Mouse (Mus musculus): ENCODE measurements at regions not wholly inside any gene's neighbourhood (a gene's known extent, or its start where the extent isn't known, plus 50 kb on each side); places are given as distances from the start of the nearest gene placed in this dataset.
"Not testable (repeated sequence)": the region's sequence is repeated elsewhere in the genome, so short reads cannot be mapped to it uniquely, and the experiment has no call there.

GRCm38 (mm10) chr10:86636953-86637376 lies 68.3 kb downstream of the Hsp90b1 start:
- H3K4me2 ChIP-seq (ENCODE audit: low read depth, low read length), result peak overlapping the region; percentile 43
- H3K4me3 ChIP-seq (ENCODE audit: low read depth, low read length), result peak overlapping the region; percentile 21
- not testable (repeated sequence) for H3K36me3 ChIP-seq (ENCODE audit: control insufficient read depth, insufficient read depth, low read length); H3K9me3 ChIP-seq (ENCODE audit: control insufficient read depth, low read length); H3K27me3 ChIP-seq (ENCODE audit: control insufficient read depth, insufficient read depth, low read length); H3K9ac ChIP-seq (replicated peaks; ENCODE audit: low read depth, low read length); H3K4me1 ChIP-seq (ENCODE audit: control insufficient read depth, insufficient read depth, low read length); H3K27ac ChIP-seq (ENCODE audit: low read depth, low read length)
- peak; percentile 98 for ATAC-seq (ENCODE audit: low read depth)
- 1% methylated on average over 13 of the region's 14 CpGs for WGBS

- WGBS, result 33% methylated on average over 6 of the region's 6 CpGs
- peak; percentile 34; the same call in 1 of the 2 replicates for ATAC-seq (ENCODE audit: low read depth)
- not testable (repeated sequence) for H3K9me3 ChIP-seq (ENCODE audit: control insufficient read depth, low read length); H3K9ac ChIP-seq (replicated peaks; ENCODE audit: low read depth, low read length); H3K27ac ChIP-seq (ENCODE audit: low read depth, low read length); H3K4me1 ChIP-seq (ENCODE audit: control insufficient read depth, insufficient read depth, low read length); H3K36me3 ChIP-seq (ENCODE audit: control insufficient read depth, insufficient read depth, low read length); H3K27me3 ChIP-seq (ENCODE audit: control insufficient read depth, insufficient read depth, low read length)
- Histone ChIP-seq H3K4me2 (ENCODE audit: low read depth, low read length) (peak overlapping the region; percentile 43), H3K4me3 (ENCODE audit: low read depth, low read length) (peak overlapping the region; percentile 21)
Observed at GRCm38 (mm10) chr10:86636515-86636914, 68.8 kb downstream of the Hsp90b1 start.

GRCm38 (mm10) chr10:86626734-86627133 lies 78.6 kb downstream of the Hsp90b1 start:
- not testable (repeated sequence) for H3K4me1 ChIP-seq (ENCODE audit: control insufficient read depth, insufficient read depth, low read length); H3K27me3 ChIP-seq (ENCODE audit: control insufficient read depth, insufficient read depth, low read length); H3K4me2 ChIP-seq (ENCODE audit: low read depth, low read length); H3K9ac ChIP-seq (replicated peaks; ENCODE audit: low read depth, low read length); H3K4me3 ChIP-seq (ENCODE audit: low read depth, low read length); ATAC-seq (ENCODE audit: low read depth); H3K27ac ChIP-seq (ENCODE audit: low read depth, low read length); H3K36me3 ChIP-seq (ENCODE audit: control insufficient read depth, insufficient read depth, low read length); H3K9me3 ChIP-seq (ENCODE audit: control insufficient read depth, low read length)

- H3K9me3 ChIP-seq (ENCODE audit: control insufficient read depth, low read length); ATAC-seq (ENCODE audit: low read depth); H3K4me3 ChIP-seq (ENCODE audit: low read depth, low read length); H3K4me2 ChIP-seq (ENCODE audit: low read depth, low read length); H3K36me3 ChIP-seq (ENCODE audit: control insufficient read depth, insufficient read depth, low read length); H3K27me3 ChIP-seq (ENCODE audit: control insufficient read depth, insufficient read depth, low read length); H3K4me1 ChIP-seq (ENCODE audit: control insufficient read depth, insufficient read depth, low read length); H3K27ac ChIP-seq (ENCODE audit: low read depth, low read length); H3K9ac ChIP-seq (replicated peaks; ENCODE audit: low read depth, low read length): not testable (repeated sequence)
- 79% methylated on average over 6 of the region's 6 CpGs for WGBS
Observed at GRCm38 (mm10) chr10:86617958-86618664, 87.2 kb downstream of the Hsp90b1 start.

GRCm38 (mm10) chr10:86612341-86612740 lies 93.0 kb downstream of the Hsp90b1 start:
- not testable (repeated sequence) for ATAC-seq (ENCODE audit: low read depth); H3K4me3 ChIP-seq (ENCODE audit: low read depth, low read length); H3K36me3 ChIP-seq (ENCODE audit: control insufficient read depth, insufficient read depth, low read length); H3K27me3 ChIP-seq (ENCODE audit: control insufficient read depth, insufficient read depth, low read length); H3K9ac ChIP-seq (replicated peaks; ENCODE audit: low read depth, low read length); H3K4me2 ChIP-seq (ENCODE audit: low read depth, low read length); H3K4me1 ChIP-seq (ENCODE audit: control insufficient read depth, insufficient read depth, low read length); H3K27ac ChIP-seq (ENCODE audit: low read depth, low read length); H3K9me3 ChIP-seq (ENCODE audit: control insufficient read depth, low read length)
- WGBS, result 65% methylated on average over 1 of the region's 1 CpGs

- WGBS, result 76% methylated on average over 2 of the region's 2 CpGs
Observed at GRCm38 (mm10) chr10:86610027-86610426, 95.3 kb downstream of the Hsp90b1 start.

GRCm38 (mm10) chr10:86600843-86601242 lies 102.1 kb upstream of the Syn3 start:
- not testable (repeated sequence) for H3K4me2 ChIP-seq (ENCODE audit: low read depth, low read length); H3K9ac ChIP-seq (replicated peaks; ENCODE audit: low read depth, low read length); H3K4me1 ChIP-seq (ENCODE audit: control insufficient read depth, insufficient read depth, low read length); ATAC-seq (ENCODE audit: low read depth); H3K27ac ChIP-seq (ENCODE audit: low read depth, low read length); H3K36me3 ChIP-seq (ENCODE audit: control insufficient read depth, insufficient read depth, low read length); H3K4me3 ChIP-seq (ENCODE audit: low read depth, low read length); H3K27me3 ChIP-seq (ENCODE audit: control insufficient read depth, insufficient read depth, low read length); H3K9me3 ChIP-seq (ENCODE audit: control insufficient read depth, low read length)
- WGBS, result 43% methylated on average over 7 of the region's 7 CpGs

More at GRCm38 (mm10) chr10:86610027-86610426, 95.3 kb downstream of the Hsp90b1 start:
- not testable (repeated sequence) for H3K9me3 ChIP-seq (ENCODE audit: control insufficient read depth, low read length); H3K4me2 ChIP-seq (ENCODE audit: low read depth, low read length); H3K9ac ChIP-seq (replicated peaks; ENCODE audit: low read depth, low read length); H3K4me1 ChIP-seq (ENCODE audit: control insufficient read depth, insufficient read depth, low read length); H3K27me3 ChIP-seq (ENCODE audit: control insufficient read depth, insufficient read depth, low read length); H3K4me3 ChIP-seq (ENCODE audit: low read depth, low read length); ATAC-seq (ENCODE audit: low read depth); H3K27ac ChIP-seq (ENCODE audit: low read depth, low read length); H3K36me3 ChIP-seq (ENCODE audit: control insufficient read depth, insufficient read depth, low read length)

GRCm38 (mm10) chr10:86599991-86600390 lies 101.3 kb upstream of the Syn3 start:
- ATAC-seq (ENCODE audit: low read depth); H3K4me1 ChIP-seq (ENCODE audit: control insufficient read depth, insufficient read depth, low read length); H3K27ac ChIP-seq (ENCODE audit: low read depth, low read length); H3K4me3 ChIP-seq (ENCODE audit: low read depth, low read length); H3K27me3 ChIP-seq (ENCODE audit: control insufficient read depth, insufficient read depth, low read length); H3K9me3 ChIP-seq (ENCODE audit: control insufficient read depth, low read length); H3K4me2 ChIP-seq (ENCODE audit: low read depth, low read length); H3K36me3 ChIP-seq (ENCODE audit: control insufficient read depth, insufficient read depth, low read length); H3K9ac ChIP-seq (replicated peaks; ENCODE audit: low read depth, low read length): not testable (repeated sequence)
- WGBS, result 92% methylated on average over 7 of the region's 7 CpGs

GRCm38 (mm10) chr10:86590211-86590610 lies 91.5 kb upstream of the Syn3 start:
- not testable (repeated sequence) for H3K27me3 ChIP-seq (ENCODE audit: control insufficient read depth, insufficient read depth, low read length); H3K4me1 ChIP-seq (ENCODE audit: control insufficient read depth, insufficient read depth, low read length); H3K9me3 ChIP-seq (ENCODE audit: control insufficient read depth, low read length); ATAC-seq (ENCODE audit: low read depth); H3K36me3 ChIP-seq (ENCODE audit: control insufficient read depth, insufficient read depth, low read length); H3K27ac ChIP-seq (ENCODE audit: low read depth, low read length); H3K4me3 ChIP-seq (ENCODE audit: low read depth, low read length); H3K9ac ChIP-seq (replicated peaks; ENCODE audit: low read depth, low read length); H3K4me2 ChIP-seq (ENCODE audit: low read depth, low read length)
- WGBS, result 73% methylated on average over 2 of the region's 2 CpGs

All from neural tube, embryonic 14.5 days (tissue).